Mouse (Mus musculus): Measurements from ENCODE around the gene Gnai3.

Gene Gnai3

GRCm38 (mm10) chr3:108111320-108111719 is 34.6 kb downstream of the Gnai3 start:
- WGBS, result 72% methylated on average over 5 of the region's 5 CpGs

- WGBS, result 84% methylated on average over 3 of the region's 3 CpGs
These were observed 40.7 kb downstream of the Gnai3 start for GRCm38 (mm10) chr3:108105281-108105680.

- WGBS, result 47% methylated on average over 6 of the region's 6 CpGs
These were observed 43.9 kb downstream of the Gnai3 start for GRCm38 (mm10) chr3:108102075-108102474.

GRCm38 (mm10) chr3:108101594-108101993 is 44.4 kb downstream of the Gnai3 start:
- 24% methylated on average over 3 of the region's 3 CpGs for WGBS

DNA sequence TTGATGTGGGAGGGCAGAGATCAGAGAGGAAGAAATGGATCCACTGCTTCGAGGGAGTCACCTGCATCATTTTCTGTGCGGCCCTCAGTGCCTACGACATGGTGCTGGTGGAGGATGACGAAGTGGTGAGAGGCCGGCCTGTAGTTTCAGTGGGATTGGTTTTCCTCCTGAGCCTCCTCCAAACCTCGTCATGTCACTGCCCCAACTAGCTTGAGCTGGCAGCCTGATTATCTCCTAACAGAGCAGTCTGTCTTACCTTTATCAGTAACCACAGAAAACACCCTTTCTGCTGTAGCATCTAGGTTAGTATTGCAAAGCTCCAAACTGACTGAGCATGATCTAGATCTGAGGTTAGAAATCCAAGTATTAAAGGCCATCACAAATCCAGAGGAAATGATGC is 47.6 kb downstream of the Gnai3 start:
- WGBS, result 91% methylated on average over 6 of the region's 6 CpGs

- 90% methylated on average over 8 of the region's 8 CpGs for WGBS
These were observed 48.3 kb downstream of the Gnai3 start for GRCm38 (mm10) chr3:108097656-108098055.

- 93% methylated on average over 10 of the region's 10 CpGs for WGBS
These were observed 49.2 kb downstream of the Gnai3 start for GRCm38 (mm10) chr3:108096726-108097125.

- WGBS, result 81% methylated on average over 8 of the region's 8 CpGs
These were observed 49.7 kb downstream of the Gnai3 start for GRCm38 (mm10) chr3:108096226-108096625.

- 95% methylated on average over 12 of the region's 12 CpGs for WGBS
These were observed 50.8 kb downstream of the Gnai3 start for GRCm38 (mm10) chr3:108094976-108095760.

DNA sequence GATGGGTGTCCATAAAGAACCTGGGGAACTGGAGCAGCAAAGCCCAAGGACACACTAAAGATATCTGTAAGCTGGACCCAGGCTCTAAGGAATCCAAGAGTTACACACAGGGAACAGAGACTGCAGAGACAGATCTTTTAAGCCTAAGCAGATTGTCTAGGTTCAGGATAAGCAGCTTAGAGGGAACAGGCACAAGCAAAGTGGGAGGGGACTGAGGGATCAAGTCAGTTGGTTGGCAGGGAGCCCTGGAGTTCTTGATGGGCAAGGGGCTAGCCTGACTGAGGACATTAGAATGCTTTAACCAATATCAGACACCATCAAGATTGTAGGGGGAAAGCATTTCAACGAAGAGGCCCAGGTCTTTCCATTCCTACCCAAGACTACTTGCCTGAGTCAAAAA is 51.8 kb downstream of the Gnai3 start:
- 60% methylated on average over 1 of the region's 1 CpGs for WGBS

DNA sequence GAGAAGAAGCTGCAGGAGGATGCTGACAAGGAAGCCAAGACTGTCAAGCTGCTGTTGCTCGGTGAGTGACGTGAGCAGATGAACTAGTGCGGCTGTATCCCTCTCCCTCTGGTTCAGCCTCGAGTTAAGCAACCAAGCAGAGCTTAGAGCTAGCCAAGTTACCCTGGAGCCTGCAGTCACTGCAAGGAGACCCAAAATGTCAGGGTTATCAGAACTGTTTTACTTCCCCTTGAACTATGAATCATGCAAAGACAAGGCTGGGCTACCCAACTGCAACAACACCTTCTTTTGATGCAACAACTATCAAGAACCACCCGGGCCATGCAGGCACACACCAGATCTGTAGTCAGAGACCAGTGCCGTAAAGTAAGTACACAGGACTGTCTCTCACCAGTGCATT is 52.6 kb downstream of the Gnai3 start:
- 73% methylated on average over 6 of the region's 6 CpGs for WGBS

GRCm38 (mm10) chr3:108092536-108093115 is 53.3 kb downstream of the Gnai3 start, which contains the start of gene Gnat2:
Gnat2 (plus strand) TSS chr3:108092789.
- WGBS, result 80% methylated on average over 15 of the region's 15 CpGs

- WGBS, result 88% methylated on average over 6 of the region's 6 CpGs
These were observed 53.9 kb downstream of the Gnai3 start for GRCm38 (mm10) chr3:108092030-108092429.

GRCm38 (mm10) chr3:108090561-108090960 is 55.4 kb downstream of the Gnai3 start:
- 77% methylated on average over 2 of the region's 2 CpGs for WGBS

DNA sequence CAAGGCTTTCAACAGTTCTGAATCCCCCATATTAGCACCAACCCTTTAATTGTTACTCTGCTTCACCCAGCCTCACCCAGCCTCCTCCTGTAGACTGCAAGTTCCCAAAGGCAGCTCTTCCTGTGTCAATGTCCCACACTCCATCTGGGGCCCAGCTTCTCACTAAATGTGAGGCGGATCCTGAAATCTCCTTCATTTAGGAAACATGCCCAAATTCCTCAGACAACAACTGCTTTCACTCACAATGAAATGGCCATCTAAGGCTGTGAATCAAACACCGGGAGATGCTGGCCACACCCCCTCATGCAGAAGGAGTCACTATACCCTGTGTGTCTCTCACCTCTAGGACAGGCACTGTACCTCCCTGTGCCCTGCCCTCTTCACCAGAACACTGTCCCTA is 56.0 kb downstream of the Gnai3 start:
- whole genome bisulfite sequencing, result 39% methylated on average over 2 of the region's 2 CpGs

DNA sequence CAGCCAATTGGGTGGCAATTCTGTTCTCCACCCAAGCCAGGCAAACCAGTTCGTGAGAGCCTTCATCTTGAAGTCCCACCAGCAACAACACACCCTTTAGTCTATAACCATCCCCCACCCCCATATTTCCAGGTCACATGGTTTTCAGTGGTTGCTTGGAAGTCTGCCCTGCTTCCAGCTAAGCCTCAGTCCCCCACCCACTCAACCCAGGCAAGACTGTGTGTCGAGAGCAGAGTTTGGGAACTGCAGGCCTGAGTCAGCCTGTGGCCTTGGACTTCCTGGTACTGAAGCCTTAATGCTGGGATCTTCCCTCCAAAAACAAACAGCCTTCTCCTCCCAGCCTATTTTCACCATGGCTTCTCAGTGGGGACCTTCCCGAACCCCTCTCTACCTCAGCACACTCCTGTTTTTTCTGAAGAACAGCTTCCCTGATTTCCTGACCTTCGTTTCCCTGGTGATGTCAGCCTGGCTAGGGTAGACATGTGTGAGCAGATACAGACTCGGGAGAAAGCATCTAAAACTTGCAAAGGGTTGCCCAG is 57.0 kb downstream of the Gnai3 start:
- WGBS, result 39% methylated on average over 5 of the region's 5 CpGs

GRCm38 (mm10) chr3:108087329-108087728 is 58.6 kb downstream of the Gnai3 start:
- 92% methylated on average over 3 of the region's 3 CpGs for WGBS

DNA sequence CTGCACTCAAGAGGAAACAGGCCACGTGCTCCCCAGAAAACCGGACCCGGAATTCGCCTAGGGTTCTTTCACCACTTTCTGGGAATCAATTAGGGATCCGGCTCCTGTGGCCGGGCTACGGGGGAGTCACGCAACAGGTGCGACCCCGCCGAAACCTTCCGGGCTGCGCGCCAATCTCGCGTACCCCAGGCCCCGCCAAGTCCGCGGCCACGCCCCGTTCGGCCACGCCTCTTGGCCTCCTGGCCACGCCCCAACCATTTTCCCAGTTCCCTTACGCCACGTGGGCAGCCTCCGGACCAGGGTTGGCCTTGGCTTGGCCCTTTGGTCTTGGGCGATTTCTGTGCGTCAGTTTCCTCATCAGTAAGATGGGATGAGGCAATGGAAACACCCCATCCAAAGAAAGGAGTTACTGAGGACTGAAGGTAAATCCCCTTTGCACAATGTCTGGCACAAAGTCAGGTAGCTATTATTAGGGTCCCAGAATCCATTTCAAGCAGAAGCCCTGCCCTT is 59.4 kb downstream of the Gnai3 start, which contains the start of gene Ampd2:
TSS of gene Ampd2 (minus strand) at position 182 of the 510 bp plus-strand sequence.
- 4% methylated on average over 29 of the region's 29 CpGs for WGBS

- under 1% methylated on average over 31 of the region's 31 CpGs for WGBS
These were observed 60.1 kb downstream of the Gnai3 start for GRCm38 (mm10) chr3:108085721-108086469.

DNA sequence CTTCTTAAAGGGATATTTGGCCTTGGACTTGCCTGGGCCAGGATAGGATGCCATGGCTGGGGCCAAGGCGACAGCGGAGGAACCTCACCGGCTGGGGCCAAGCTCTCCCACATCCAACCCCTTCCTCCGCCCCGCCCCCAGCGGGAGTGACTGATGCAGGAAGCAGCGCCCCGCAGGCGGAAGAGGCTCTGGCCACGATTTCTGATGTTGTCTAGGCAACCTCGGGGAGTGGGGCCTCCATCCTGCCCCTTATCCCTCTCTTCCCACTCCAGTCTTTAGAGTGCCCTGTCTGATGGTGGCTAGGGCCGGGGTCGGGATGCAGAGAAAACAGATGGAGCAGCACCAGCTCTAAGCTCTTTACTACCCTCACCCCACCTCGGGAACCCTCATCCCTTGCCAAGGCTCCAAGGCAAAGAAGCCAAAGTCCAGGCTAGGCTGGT is 60.6 kb downstream of the Gnai3 start:
- 1% methylated on average over 14 of the region's 14 CpGs for WGBS

DNA sequence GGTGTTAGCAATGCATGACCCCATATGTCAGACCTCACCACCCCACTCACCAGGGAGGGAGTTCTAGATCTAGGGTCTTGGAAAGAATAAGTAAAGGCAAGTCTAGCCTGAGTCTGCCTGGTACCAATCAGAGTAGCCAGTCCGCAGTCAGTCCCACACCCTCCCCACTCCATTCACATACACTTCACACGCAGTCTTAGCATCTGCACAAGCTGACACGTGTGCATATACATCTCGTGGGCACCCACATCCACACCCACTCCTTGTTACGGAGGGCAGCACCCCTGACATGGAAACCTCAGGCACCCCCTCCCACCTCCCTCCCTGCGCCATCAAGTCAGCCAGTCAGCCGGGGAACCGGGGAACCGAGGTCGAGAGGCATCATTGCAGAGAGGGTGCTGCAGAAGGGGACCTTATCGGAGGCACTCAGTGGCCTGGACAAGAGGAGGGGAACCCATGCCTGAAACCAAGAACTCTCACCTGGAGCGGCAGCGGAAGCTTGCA is 61.1 kb downstream of the Gnai3 start:
- WGBS, result 8% methylated on average over 13 of the region's 13 CpGs
